Mouse (Mus musculus) liver, adult 2 months (tissue): ENCODE measurements around the gene Mturn. TPM values are rescaled to one million over a fixed set of nuclear protein-coding genes. Genes with fewer than 3 reads are reported as not detected.

Experiments
- DNase-seq: peaks from one replicate; pipeline ENCODE4 v3.0.0-alpha.2; 2011; ENCODE audit warnings: low read depth, low spot score; ENCODE audit errors: extremely low read depth
- H3K27ac ChIP-seq: fragments of 200-500 bp; replicated peaks from 2 replicates; pipeline ENCODE4 v1.5.1; 2012; ENCODE audit warnings: low read depth, mild to moderate bottlenecking, control low read depth, inconsistent platforms, low read length; ENCODE audit not compliant: insufficient read depth
- H3K27me3 ChIP-seq: fragments of 200-500 bp; 2 replicates; pipeline ENCODE4 v1.6.1; 2012; ENCODE audit warnings: mild to moderate bottlenecking, moderate library complexity, low read length, inconsistent platforms; ENCODE audit not compliant: control insufficient read depth, insufficient read depth
- H3K36me3 ChIP-seq: fragments of 200-500 bp; 2 replicates; pipeline ENCODE4 v1.6.1; 2012; ENCODE audit warnings: low read length, inconsistent platforms; ENCODE audit not compliant: control insufficient read depth, insufficient read depth
- H3K4me1 ChIP-seq: fragments of 200-500 bp; 2 replicates; pipeline ENCODE4 v1.6.1; 2011; ENCODE audit warnings: low read length; ENCODE audit not compliant: control insufficient read depth, insufficient read depth
- H3K4me3 ChIP-seq: fragments of 200-500 bp; 2 replicates; pipeline ENCODE4 v1.5.1; 2011; ENCODE audit warnings: low read depth, mild to moderate bottlenecking, control low read depth, low read length, moderate library complexity; ENCODE audit not compliant: insufficient read depth
- H3K79me2 ChIP-seq: fragments of 200-500 bp; 2 replicates; pipeline ENCODE4 v1.6.1; 2012; ENCODE audit warnings: inconsistent platforms, mild to moderate bottlenecking, low read length, moderate library complexity; ENCODE audit not compliant: control insufficient read depth, insufficient read depth
- H3K9ac ChIP-seq: fragments of 200-500 bp; 2 replicates; pipeline ENCODE4 v1.6.1; 2012; ENCODE audit warnings: low read depth, mild to moderate bottlenecking, control low read depth, inconsistent platforms, low read length
- CTCF ChIP-seq: fragments of 200-500 bp; IDR thresholded peaks from 2 replicates; pipeline ENCODE4 v1.5.1; 2011; ENCODE audit warnings: low read depth, low read length, control low read depth
- POLR2A ChIP-seq: fragments of 200-500 bp; IDR thresholded peaks from 2 replicates; pipeline ENCODE4 v1.6.1; 2011; ENCODE audit warnings: low read length, control low read depth; ENCODE audit not compliant: insufficient read depth; ENCODE audit errors: extremely low read depth
- WGBS: fragments of 180-500 bp; shearing (Covaris S2); methylation state at CpG from one replicate; pipeline ENCODE4 v1.1.7; 2018; 5-methylcytosine and 5-hydroxymethylcytosine counted together
- polyA plus RNA-seq: library from polyadenylated mRNA; depleted of rRNA; stranded (reverse); fragments of >200 nt; gene quantifications from 2 replicates; pipeline ENCODE4 v1.2.3, GENCODE M21; 2012
- total RNA-seq: library from RNA; depleted of rRNA; stranded (reverse); fragments of >200 nt; gene quantifications from 2 replicates; pipeline ENCODE4 v1.2.3, GENCODE M21; 2014

The Mturn gene
- total and polyA plus RNA-seq, 2 experiments, result 0.89 to 1.6 TPM

GRCm38 (mm10) chr6:54691368-54692116 is 10.1 kb downstream of the Mturn start:
- Histone ChIP-seq H3K4me3 (no peak overlapping the region), H3K9ac (no peak overlapping the region), H3K36me3 (no peaks in the 10 kb centered on the region), H3K4me1 (no peaks in the 10 kb centered on the region), H3K27ac (no peak overlapping the region), H3K27me3 (no peaks in the 10 kb centered on the region), H3K79me2 (no peaks in the 10 kb centered on the region)
- no peak for TF ChIP-seq POLR2A
- no peak for DNase-seq
- WGBS, result 69% methylated on average over 14 of the region's 14 CpGs

DNA sequence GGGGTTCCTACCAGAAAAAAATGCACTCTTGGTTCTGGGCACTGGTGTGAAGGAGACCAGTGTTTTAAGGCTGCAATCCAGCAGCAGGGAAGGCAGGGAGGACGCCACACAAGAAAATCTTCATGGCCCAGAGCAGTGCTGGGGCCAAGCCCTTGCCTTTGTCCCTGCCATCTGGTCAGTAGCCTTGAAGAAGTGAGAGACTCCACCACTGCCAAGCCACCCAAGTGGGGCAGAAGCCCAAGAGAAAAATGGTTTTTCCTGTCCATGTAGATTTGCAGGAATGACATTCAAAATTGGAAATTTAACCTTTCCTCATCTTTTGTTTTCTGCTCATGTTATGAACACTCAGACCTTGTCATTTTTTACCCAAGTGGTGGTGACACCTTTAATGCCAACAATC is 10.8 kb downstream of the Mturn start:
- WGBS, result 94% methylated on average over 1 of the region's 1 CpGs
- H3K27ac ChIP-seq, result no peak overlapping the region
- DNase-seq, result no peak
- no peak for TF ChIP-seq POLR2A
- H3K4me3 ChIP-seq, result no peak overlapping the region
- H3K27me3 ChIP-seq, result no peaks in the 10 kb centered on the region
- no peaks in the 10 kb centered on the region for H3K79me2 ChIP-seq
- no peaks in the 10 kb centered on the region for H3K4me1 ChIP-seq
- H3K36me3 ChIP-seq, result no peaks in the 10 kb centered on the region
- H3K9ac ChIP-seq, result no peak overlapping the region

DNA sequence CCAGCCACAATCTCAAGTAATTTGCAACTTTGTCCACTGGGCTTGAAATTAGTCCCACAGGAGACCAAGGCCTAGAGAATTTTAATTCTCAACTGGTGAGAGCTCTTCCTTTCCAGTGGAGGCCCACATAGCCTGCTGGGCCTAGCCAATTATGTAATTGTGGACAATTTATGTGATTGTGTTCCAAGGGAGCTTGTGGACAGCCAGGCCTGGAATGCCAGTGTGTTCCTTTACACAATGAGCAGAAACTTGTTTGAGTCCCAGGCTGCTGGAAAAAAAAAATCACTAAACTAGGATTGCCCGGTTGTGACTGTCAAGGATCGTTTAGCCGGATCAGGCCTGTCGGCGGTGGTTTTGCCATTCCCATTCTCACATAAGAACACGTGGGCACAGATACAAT is 11.9 kb downstream of the Mturn start:
- Histone ChIP-seq H3K9ac (no peak overlapping the region), H3K36me3 (no peaks in the 10 kb centered on the region), H3K4me1 (no peaks in the 10 kb centered on the region), H3K79me2 (no peaks in the 10 kb centered on the region), H3K27ac (no peak overlapping the region), H3K27me3 (no peaks in the 10 kb centered on the region), H3K4me3 (no peak overlapping the region)
- WGBS, result 95% methylated on average over 6 of the region's 6 CpGs
- no peak for DNase-seq
- TF ChIP-seq CTCF (no peak), POLR2A (no peak)

DNA sequence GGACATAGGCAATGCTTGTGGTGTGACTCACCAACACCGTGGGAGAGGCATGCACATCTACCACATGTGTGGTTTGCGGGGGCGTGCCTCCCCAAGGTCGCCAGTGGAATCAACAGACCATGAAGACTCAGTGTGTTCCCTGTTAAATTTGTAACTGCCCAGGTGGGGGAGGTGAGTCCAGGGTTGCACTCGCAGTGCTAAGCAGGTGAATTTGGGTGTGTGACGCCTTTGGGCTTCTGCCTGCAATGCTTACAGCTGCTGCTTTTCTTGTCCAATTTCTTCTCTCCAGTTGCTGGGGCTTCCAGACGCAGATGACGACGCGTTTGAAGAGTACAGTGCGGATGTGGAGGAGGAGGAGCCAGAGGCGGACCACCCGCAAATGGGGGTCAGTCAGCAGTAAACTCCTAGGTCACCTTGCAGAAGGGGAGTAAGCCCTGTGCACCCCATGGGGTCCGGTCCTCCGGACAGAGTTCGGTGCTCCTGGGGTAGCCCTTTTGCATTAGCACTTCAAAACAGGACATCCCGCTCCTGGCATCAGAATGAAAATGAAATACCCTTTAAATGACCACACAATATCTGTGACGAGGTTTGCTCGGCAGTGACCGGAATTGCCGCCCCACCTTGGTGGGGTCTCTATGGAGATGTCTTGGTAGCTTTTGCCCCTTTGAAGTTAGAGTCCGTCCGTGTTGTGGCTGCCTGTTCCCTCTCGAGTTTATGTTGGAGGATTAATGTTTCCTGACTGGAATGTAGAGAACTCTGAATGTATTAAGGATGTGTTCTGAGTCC is 17.5 kb downstream of the Mturn start:
- H3K79me2 ChIP-seq, result no peaks in the 10 kb centered on the region
- H3K36me3 ChIP-seq, result no peaks in the 10 kb centered on the region
- no peaks in the 10 kb centered on the region for H3K27me3 ChIP-seq
- peak overlapping the region; percentile 48 for H3K9ac ChIP-seq
- DNase-seq, result no peak
- WGBS, result 4% methylated on average over 24 of the region's 24 CpGs
- H3K4me1 ChIP-seq, result peaks cover 3% of the 10 kb centered on the region; the same call in 1 of the 2 replicates
- H3K4me3 ChIP-seq, result peak overlapping the region; percentile 52
- H3K27ac ChIP-seq, result no peak overlapping the region
- TF ChIP-seq CTCF (no peak), POLR2A (no peak)

GRCm38 (mm10) chr6:54699477-54700056 is 18.1 kb downstream of the Mturn start:
- H3K27me3 ChIP-seq, result no peaks in the 10 kb centered on the region

More at GRCm38 (mm10) chr6:54699477-54700056, 18.1 kb downstream of the Mturn start:
- TF ChIP-seq CTCF (no peak), POLR2A (no peak)
- Histone ChIP-seq H3K36me3 (no peaks in the 10 kb centered on the region), H3K27ac (no peak overlapping the region), H3K4me1 (peaks cover 3% of the 10 kb centered on the region; the same call in 1 of the 2 replicates), H3K79me2 (no peaks in the 10 kb centered on the region), H3K4me3 (peak overlapping the region; percentile 52), H3K9ac (peak overlapping the region; percentile 48)
- peak; percentile 72 for DNase-seq
- WGBS, result 4% methylated on average over 19 of the region's 19 CpGs
